Mouse (Mus musculus) CH12.LX (cell line): ENCODE results near the gene Dhtkd1. TPM values are rescaled to one million over a fixed set of nuclear protein-coding genes. Genes with fewer than 3 reads are reported as not detected.
"Not testable (repeated sequence)": the region's sequence is repeated elsewhere in the genome, so short reads cannot be mapped to it uniquely, and the experiment has no call there.

ENCODE experiments used
- DNase-seq: peaks from one replicate; pipeline ENCODE4 v3.0.0-alpha.2; 2013; ENCODE audit errors: extremely low read depth
- H3K27ac ChIP-seq: 2 replicates; pipeline ENCODE4 v1.5.1; 2012; ENCODE audit warnings: low read depth, mild to moderate bottlenecking, control low read depth, moderate library complexity; ENCODE audit not compliant: insufficient read depth
- H3K27me3 ChIP-seq: replicated peaks from 2 replicates; pipeline ENCODE3; 2012; ENCODE audit warnings: inconsistent platforms
- H3K36me3 ChIP-seq, 2 experiments: replicated peaks in 1 of 2; 2 replicates each; pipeline versions ENCODE3 to v1.6.1; 2012; ENCODE audit warnings: inconsistent platforms in 1 of 2, low read length in 1 of 2, mild to moderate bottlenecking in 1 of 2, mixed read lengths in 1 of 2, moderate library complexity in 1 of 2; ENCODE audit not compliant: control insufficient read depth in 1 of 2, insufficient read depth in 1 of 2
- H3K4me1 ChIP-seq, 2 experiments: 2 replicates each; pipeline ENCODE4 v1.6.1; 2012; ENCODE audit warnings: inconsistent platforms in 1 of 2, moderate library complexity in 1 of 2; ENCODE audit not compliant: insufficient read depth in 2 of 2, control insufficient read depth in 1 of 2
- H3K4me2 ChIP-seq: 2 replicates; pipeline ENCODE4 v1.6.1; 2012; ENCODE audit warnings: low read depth, mild to moderate bottlenecking, control low read depth; ENCODE audit not compliant: poor library complexity, insufficient read depth, severe bottlenecking
- H3K4me3 ChIP-seq, 3 experiments: fragments of 150-350 bp in 1 of 3; sonication (generic) in 1 of 3; replicated peaks in 1 of 3; 2 replicates each; pipeline versions ENCODE3 to v1.5.1; 2011 to 2012; ENCODE audit warnings: low read depth in 2 of 3, low read length in 2 of 3, mild to moderate bottlenecking in 2 of 3, moderate library complexity in 2 of 3, control low read depth in 1 of 3, improper control_type of control experiment in 1 of 3, inconsistent platforms in 1 of 3, mixed read lengths in 1 of 3; ENCODE audit not compliant: poor library complexity in 1 of 3
- H3K79me2 ChIP-seq: replicated peaks from 2 replicates; pipeline ENCODE4 v1.6.1; 2012; ENCODE audit warnings: mild to moderate bottlenecking, moderate library complexity; ENCODE audit not compliant: control insufficient read depth, poor library complexity, insufficient read depth, severe bottlenecking; ENCODE audit errors: extremely low read depth
- H3K9ac ChIP-seq: 2 replicates; pipeline ENCODE4 v1.6.1; 2012; ENCODE audit warnings: low read depth, mild to moderate bottlenecking, control low read depth, moderate library complexity; ENCODE audit not compliant: insufficient read depth
- H3K9me3 ChIP-seq: replicated peaks from 2 replicates; pipeline ENCODE3; 2012; ENCODE audit warnings: low read length, inconsistent platforms, mixed read lengths
- CHD1 ChIP-seq: IDR thresholded peaks from 2 replicates; pipeline ENCODE4 v1.6.1; 2012; ENCODE audit warnings: low read depth, low read length, improper control_type of control experiment, inconsistent platforms
- JUND ChIP-seq: conservative IDR thresholded peaks from 2 replicates; pipeline ENCODE4 v1.6.1; 2011; ENCODE audit warnings: low read depth, low read length, improper control_type of control experiment
- KAT2A ChIP-seq: IDR thresholded peaks from 2 replicates; pipeline ENCODE4 v1.6.1; 2012; ENCODE audit warnings: low read length, improper control_type of control experiment, inconsistent platforms; ENCODE audit not compliant: insufficient replicate concordance
- MAFK ChIP-seq: IDR thresholded peaks from 2 replicates; pipeline ENCODE4 v1.6.1; 2011; ENCODE audit warnings: low read length, improper control_type of control experiment; ENCODE audit not compliant: insufficient replicate concordance
- MXI1 ChIP-seq: IDR thresholded peaks from 2 replicates; pipeline ENCODE4 v1.6.1; 2011; ENCODE audit warnings: mild to moderate bottlenecking, low read depth, low read length, improper control_type of control experiment
- RAD21 ChIP-seq: IDR thresholded peaks from 2 replicates; pipeline ENCODE4 v1.6.1; 2011; ENCODE audit warnings: low read depth, mild to moderate bottlenecking, low read length, improper control_type of control experiment, moderate library complexity
- SMC3 ChIP-seq: IDR thresholded peaks from 2 replicates; pipeline ENCODE4 v1.6.1; 2011; ENCODE audit warnings: low read depth, low read length, improper control_type of control experiment
- UBTF ChIP-seq: IDR thresholded peaks from 2 replicates; pipeline ENCODE4 v1.6.1; 2012; ENCODE audit warnings: low read depth, mild to moderate bottlenecking, inconsistent platforms, low read length, improper control_type of control experiment, moderate library complexity
- dilution Hi-C: fragments of 300-500 bp; cut with MboI; formaldehyde crosslinking; loops from 2 replicates; pipeline ENCODE4 v1.14.3; 2020; ENCODE audit warnings: low sequenced_read_pairs; ENCODE audit not compliant: extremely low pct_unique_long_range_greater_than_20kb, extremely low pct_ligation_motif_present
- in situ Hi-C: fragments of 300-500 bp; cut with MboI; formaldehyde crosslinking; loops from 3 replicates; pipeline ENCODE4 v1.14.3; 2019; ENCODE audit warnings: low sequenced_read_pairs, low pct_ligation_motif_present, low pct_unique_long_range_greater_than_20kb, mixed read lengths
- polyA plus RNA-seq: library from polyadenylated mRNA; unstranded; fragments of >175 nt; gene quantifications from 2 replicates; pipeline ENCODE4 v1.2.1, GENCODE M21; 2012; ENCODE audit warnings: low read depth; ENCODE audit not compliant: insufficient read length
- total RNA-seq, 2 experiments: library from RNA; depleted of rRNA; stranded (reverse); fragments of 300-350 nt in 1 of 2; fragments of >200 nt in 1 of 2; gene quantifications; 2 replicates each; pipeline ENCODE4 v1.2.3; 2012 to 2014

The Dhtkd1 gene
- total and polyA plus RNA-seq, 3 experiments: 0.17 to 0.38 (median 0.35) TPM

- Histone ChIP-seq H3K4me3 (peak overlapping the region; percentile 61 to 93 (median 80)), H3K27me3 (no peaks in the 10 kb centered on the region), H3K27ac (no peak overlapping the region; the same call in 1 of the 2 replicates), H3K9me3 (no peaks in the 10 kb centered on the region), H3K9ac (peak overlapping the region; percentile 99), H3K4me2 (peak overlapping the region; percentile 64), H3K4me1 (peaks cover 2 to 20% of the 10 kb centered on the region in 2 experiments; a peak in 1 of 4 replicates), H3K79me2 (peaks cover 31% of the 10 kb centered on the region), H3K36me3 (peaks cover 0 to 5% of the 10 kb centered on the region in 2 experiments)
- dilution Hi-C loops: no loop called here
- in situ Hi-C loops: no loop called here
- DNase-seq: no peak
- TF ChIP-seq MXI1 (no peak), KAT2A (no peak), SMC3 (no peak), UBTF (no peak), CHD1 (0 out of 2 replicates have a peak, but pooled peaks have one; percentile 40), JUND (no peak)
These were observed 7.7 kb upstream of the Dhtkd1 start for GRCm38 (mm10) chr2:5950305-5950704.

- H3K36me3 ChIP-seq, dilution Hi-C loops: not testable (repeated sequence)
- H3K4me1 ChIP-seq: peaks cover 2 to 18% of the 10 kb centered on the region in 2 experiments; a peak in 1 of 4 replicates
These were observed 7.2 kb upstream of the Dhtkd1 start for GRCm38 (mm10) chr2:5949821-5950220.

GRCm38 (mm10) chr2:5948964-5949363 is 6.4 kb upstream of the Dhtkd1 start:
- dilution Hi-C loops: no loop called here
- in situ Hi-C loops: no loop called here
- no peaks in the 10 kb centered on the region for H3K9me3 ChIP-seq
- H3K27me3 ChIP-seq: no peaks in the 10 kb centered on the region
- no peak overlapping the region for H3K27ac ChIP-seq
- H3K36me3 ChIP-seq: peaks cover 0 to 3% of the 10 kb centered on the region in 2 experiments
- H3K9ac ChIP-seq: no peak overlapping the region
- TF ChIP-seq RAD21 (peak; percentile 2), UBTF (no peak), MAFK (peak; percentile 54; the same call in 1 of the 2 replicates), SMC3 (peak; percentile 2; the same call in 1 of the 2 replicates)
- H3K4me1 ChIP-seq: peaks cover 2 to 18% of the 10 kb centered on the region in 2 experiments; a peak in 1 of 4 replicates
- H3K4me3 ChIP-seq: no peak overlapping the region
- no peak overlapping the region for H3K4me2 ChIP-seq
- H3K79me2 ChIP-seq: peaks cover 25% of the 10 kb centered on the region
- no peak for DNase-seq

More at GRCm38 (mm10) chr2:5949821-5950220, 7.2 kb upstream of the Dhtkd1 start:
- peak overlapping the region; percentile 61 to 93 (median 80) for H3K4me3 ChIP-seq
- H3K9ac ChIP-seq: peak overlapping the region; percentile 99
- H3K27ac ChIP-seq, H3K27me3 ChIP-seq, H3K9me3 ChIP-seq, in situ Hi-C loops, DNase-seq: not testable (repeated sequence)
- peak overlapping the region; percentile 64 for H3K4me2 ChIP-seq
- H3K79me2 ChIP-seq: peaks cover 29% of the 10 kb centered on the region
